Mouse (Mus musculus): ENCODE results near the gene Kbtbd8. TPM values are rescaled to one million over a fixed set of nuclear protein-coding genes. Genes with fewer than 3 reads are reported as not detected.

Kbtbd8 gene
- polyA plus RNA-seq, 1 experiment from 2014 or later, result 4.8 TPM

GRCm38 (mm10) chr6:95165630-95166029 is 48.6 kb downstream of the Kbtbd8 start:
- ATAC-seq, result no peak

GRCm38 (mm10) chr6:95167668-95168227 is 50.7 kb downstream of the Kbtbd8 start:
- Histone ChIP-seq H3K27ac (ENCODE audit: low read length) (no peak overlapping the region), H3K4me1 (ENCODE audit: control insufficient read depth, insufficient read depth, low read length) (no peaks in the 10 kb centered on the region), H3K9me3 (ENCODE audit: control insufficient read depth, low read length) (no peaks in the 10 kb centered on the region), H3K4me3 (ENCODE audit: low read length) (no peak overlapping the region), H3K36me3 (ENCODE audit: control insufficient read depth, insufficient read depth, low read length) (no peaks in the 10 kb centered on the region), H3K9ac (ENCODE audit: low read depth, low read length) (no peak overlapping the region), H3K4me2 (ENCODE audit: low read depth, low read length) (no peak overlapping the region), H3K27me3 (replicated peaks; ENCODE audit: control insufficient read depth, insufficient read depth, low read length) (no peaks in the 10 kb centered on the region)
- ATAC-seq, result no peak
- WGBS, result 21% methylated on average over 5 of the region's 5 CpGs

More at GRCm38 (mm10) chr6:95165630-95166029, 48.6 kb downstream of the Kbtbd8 start:
- Histone ChIP-seq H3K9ac (ENCODE audit: low read depth, low read length) (no peak overlapping the region), H3K4me3 (ENCODE audit: low read length) (no peak overlapping the region), H3K4me2 (ENCODE audit: low read depth, low read length) (no peak overlapping the region), H3K36me3 (ENCODE audit: control insufficient read depth, insufficient read depth, low read length) (no peaks in the 10 kb centered on the region), H3K27me3 (replicated peaks; ENCODE audit: control insufficient read depth, insufficient read depth, low read length) (no peaks in the 10 kb centered on the region), H3K9me3 (ENCODE audit: control insufficient read depth, low read length) (no peaks in the 10 kb centered on the region), H3K27ac (ENCODE audit: low read length) (no peak overlapping the region), H3K4me1 (ENCODE audit: control insufficient read depth, insufficient read depth, low read length) (no peaks in the 10 kb centered on the region)

- no peak for ATAC-seq
- Histone ChIP-seq H3K27ac (ENCODE audit: low read length) (no peak overlapping the region), H3K27me3 (replicated peaks; ENCODE audit: control insufficient read depth, insufficient read depth, low read length) (no peaks in the 10 kb centered on the region), H3K4me1 (ENCODE audit: control insufficient read depth, insufficient read depth, low read length) (no peaks in the 10 kb centered on the region), H3K36me3 (ENCODE audit: control insufficient read depth, insufficient read depth, low read length) (no peaks in the 10 kb centered on the region), H3K9ac (ENCODE audit: low read depth, low read length) (no peak overlapping the region), H3K9me3 (ENCODE audit: control insufficient read depth, low read length) (no peaks in the 10 kb centered on the region), H3K4me2 (ENCODE audit: low read depth, low read length) (no peak overlapping the region), H3K4me3 (ENCODE audit: low read length) (no peak overlapping the region)
- 82% methylated on average over 6 of the region's 6 CpGs for WGBS
These were observed 52.4 kb downstream of the Kbtbd8 start for GRCm38 (mm10) chr6:95169411-95169810.

GRCm38 (mm10) chr6:95174311-95175143 is 57.5 kb downstream of the Kbtbd8 start:
- ATAC-seq, result no peak
- Histone ChIP-seq H3K36me3 (ENCODE audit: control insufficient read depth, insufficient read depth, low read length) (no peaks in the 10 kb centered on the region), H3K4me1 (ENCODE audit: control insufficient read depth, insufficient read depth, low read length) (no peaks in the 10 kb centered on the region), H3K9ac (ENCODE audit: low read depth, low read length) (no peak overlapping the region), H3K4me2 (ENCODE audit: low read depth, low read length) (no peak overlapping the region), H3K9me3 (ENCODE audit: control insufficient read depth, low read length) (no peaks in the 10 kb centered on the region), H3K27me3 (replicated peaks; ENCODE audit: control insufficient read depth, insufficient read depth, low read length) (no peaks in the 10 kb centered on the region), H3K27ac (ENCODE audit: low read length) (no peak overlapping the region), H3K4me3 (ENCODE audit: low read length) (no peak overlapping the region)
- 72% methylated on average over 9 of the region's 9 CpGs for WGBS

Other genes starting within 250 kb of the Kbtbd8 start
- gene Gm10234, start 204.9 kb downstream of the Kbtbd8 start, polyA plus RNA-seq (2015; fragmentation: Nextera tagmentation; extraction: Ambion mirVana), result not detected in 2 replicates